In the genomic region with DNA sequence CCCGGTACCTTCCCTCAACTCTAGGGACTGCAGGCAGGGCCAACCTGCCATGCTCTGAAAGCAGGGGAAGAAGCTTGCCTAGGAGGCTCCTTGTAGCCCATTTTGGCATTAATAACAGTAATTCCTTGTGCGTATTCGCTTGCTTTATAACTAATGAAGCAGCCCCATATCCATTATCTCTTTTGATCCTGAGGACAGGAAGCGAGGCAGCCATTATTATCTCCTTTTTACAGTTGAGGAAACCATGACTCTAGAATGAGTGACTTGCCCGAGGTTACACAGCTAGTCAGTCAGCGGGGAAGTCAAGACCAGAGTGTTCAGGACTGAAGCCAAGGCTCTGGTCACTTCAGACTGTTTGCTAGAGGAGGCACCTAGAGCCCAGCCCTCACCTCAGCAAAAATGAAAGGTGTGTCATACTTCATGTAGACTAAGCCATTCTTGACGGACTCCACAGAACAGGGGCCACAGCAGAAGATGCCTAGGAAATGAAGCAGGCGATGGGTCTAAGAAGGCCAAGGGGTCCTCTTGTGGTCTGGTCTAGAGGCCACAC, we compare ENCODE assay signal across 15 mouse cellular contexts.
"Had no signal": no experiment of that assay in that cellular context is flagged by ENCODE, and none has a peak within 500 bp of the region (broad histone marks: within the 10 kb centered on the region; RNA-seq: fewer than 3 reads in every experiment).

No protein-coding gene starts in this region.

- ATAC-seq: intestine, embryonic 15.5 days; liver, embryonic 12.5 days had no signal

- DNase-seq: kidney, adult 11 months; kidney, adult 8-10 months; kidney, postnatal 10 days; kidney, postnatal 36 days; left cerebral cortex, postnatal 4 days; midbrain, embryonic 14.5 days; thymus, postnatal 36 days had no signal

- H3K36me3 ChIP-seq: intestine, embryonic 15.5 days; kidney, embryonic 15.5 days; limb, embryonic 12.5 days; limb, embryonic 15.5 days; liver, embryonic 12.5 days; lung, embryonic 15.5 days had no signal

- H3K27me3 ChIP-seq: intestine, embryonic 15.5 days; kidney, embryonic 15.5 days; limb, embryonic 15.5 days; liver, embryonic 12.5 days; lung, embryonic 15.5 days had no signal

- H3K9me3 ChIP-seq: intestine, embryonic 15.5 days; kidney, embryonic 15.5 days; limb, embryonic 12.5 days; limb, embryonic 15.5 days; liver, embryonic 12.5 days; lung, embryonic 15.5 days; megakaryocyte, embryonic 14.5 days had no signal

- H3K4me2 ChIP-seq: intestine, embryonic 15.5 days; kidney, embryonic 15.5 days; limb, embryonic 12.5 days; limb, embryonic 15.5 days; liver, embryonic 12.5 days; lung, embryonic 15.5 days; midbrain, embryonic 11.5 days had no signal

- H3K9ac ChIP-seq: intestine, embryonic 15.5 days; kidney, embryonic 15.5 days; limb, embryonic 12.5 days; limb, embryonic 15.5 days; liver, embryonic 12.5 days; lung, embryonic 15.5 days had no signal

- H3K4me3 ChIP-seq: intestine, embryonic 15.5 days; kidney, embryonic 15.5 days; limb, embryonic 12.5 days; limb, embryonic 15.5 days; liver, embryonic 12.5 days; lung, embryonic 15.5 days had no signal

- H3K27ac ChIP-seq: intestine, embryonic 15.5 days; kidney, embryonic 15.5 days; limb, embryonic 12.5 days; limb, embryonic 15.5 days; liver, embryonic 12.5 days; lung, embryonic 15.5 days had no signal

- H3K4me1 ChIP-seq: intestine, embryonic 15.5 days; limb, embryonic 12.5 days; lung, embryonic 15.5 days had no signal
